ENCODE assay signal across 16 mouse cellular contexts in the genomic region with DNA sequence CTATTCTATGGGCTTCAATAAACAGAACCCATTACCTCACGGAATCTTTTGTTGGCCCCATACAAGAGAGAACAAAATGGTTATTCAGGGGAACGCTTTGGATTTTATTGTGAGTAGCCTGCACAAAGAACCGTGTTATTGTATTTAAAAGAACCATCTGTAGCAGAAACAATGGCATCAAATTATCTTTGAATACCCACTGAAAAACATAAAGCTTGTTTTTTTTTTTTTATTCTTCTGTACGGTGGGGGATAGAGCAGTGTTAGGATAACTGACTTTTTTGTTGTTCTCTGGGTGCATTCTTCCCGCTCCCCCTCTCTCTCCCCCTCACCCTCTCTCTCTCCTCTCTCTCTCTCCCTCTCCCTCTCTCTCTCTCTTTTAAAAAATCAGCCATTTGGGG. TPM values are rescaled to one million over a fixed set of nuclear protein-coding genes. Genes with fewer than 3 reads are reported as not detected.
A peak's percentile ranks its signal among the peaks of the same experiment; 100 is the strongest.
DNase-seq lines count a peak whose midpoint lies in the region; ATAC-seq and TF ChIP-seq lines count a peak whose summit lies in the region.
"Had no signal": no experiment of that assay in that cellular context is flagged by ENCODE, and none has a peak within 500 bp of the region (broad histone marks: within the 10 kb centered on the region; RNA-seq: fewer than 3 reads in every experiment).

No protein-coding gene starts in this region.

- no peaks in the 10 kb centered on the region for H3K27me3 ChIP-seq in forebrain, embryonic 13.5 days
- H3K27me3 ChIP-seq in hindbrain, postnatal 0 days (ENCODE audit: insufficient read depth, low read length), result no peaks in the 10 kb centered on the region
- peaks cover 27% of the 10 kb centered on the region for H3K27me3 ChIP-seq in neural tube, embryonic 15.5 days (replicated peaks)

- H3K9me3 ChIP-seq in forebrain, embryonic 13.5 days (replicated peaks), result no peaks in the 10 kb centered on the region
- H3K9me3 ChIP-seq in hindbrain, postnatal 0 days (ENCODE audit: low read length), result no peaks in the 10 kb centered on the region
- H3K9me3 ChIP-seq in neural tube, embryonic 15.5 days (replicated peaks), result no peaks in the 10 kb centered on the region

- no peaks in the 10 kb centered on the region for H3K36me3 ChIP-seq in forebrain, embryonic 13.5 days (ENCODE audit: poor library complexity, severe bottlenecking)
- no peaks in the 10 kb centered on the region for H3K36me3 ChIP-seq in hindbrain, postnatal 0 days (ENCODE audit: insufficient read depth, low read length)
- no peaks in the 10 kb centered on the region for H3K36me3 ChIP-seq in neural tube, embryonic 15.5 days
- H3K36me3 ChIP-seq: G1E had no signal

- H3K9ac ChIP-seq in forebrain, embryonic 13.5 days, result peak overlapping the region; percentile 84
- H3K9ac ChIP-seq in hindbrain, postnatal 0 days (replicated peaks; ENCODE audit: low read length), result peak overlapping the region; percentile 38; the same call in 1 of the 2 replicates
- H3K9ac ChIP-seq in neural tube, embryonic 15.5 days (replicated peaks), result no peak overlapping the region; the same call in 1 of the 2 replicates
- H3K9ac ChIP-seq: liver, postnatal 0 days had no signal

- H3K4me1 ChIP-seq in forebrain, embryonic 13.5 days, result peaks cover 61% of the 10 kb centered on the region
- peaks cover 4% of the 10 kb centered on the region; the same call in 1 of the 2 replicates for H3K4me1 ChIP-seq in hindbrain, postnatal 0 days (ENCODE audit: insufficient read depth, low read length)
- H3K4me1 ChIP-seq in neural tube, embryonic 15.5 days, result peaks cover 30% of the 10 kb centered on the region

- WGBS in forebrain, embryonic 13.5 days, result 2% methylated on average over 5 of the region's 5 CpGs
- 19% methylated on average over 5 of the region's 5 CpGs for WGBS in hindbrain, postnatal 0 days
- 5% methylated on average over 5 of the region's 5 CpGs for WGBS in neural tube, embryonic 15.5 days

- peak overlapping the region; percentile 53 for H3K4me3 ChIP-seq in layer of hippocampus, adult 2 months
- H3K4me3 ChIP-seq in forebrain, embryonic 13.5 days, result peak overlapping the region; percentile 49
- H3K4me3 ChIP-seq in hindbrain, postnatal 0 days (ENCODE audit: low read length), result peak overlapping the region; percentile 29
- H3K4me3 ChIP-seq in neural tube, embryonic 15.5 days (replicated peaks), result peak overlapping the region; percentile 29

- no peak for ATAC-seq in forebrain, embryonic 13.5 days
- no peak for ATAC-seq in hindbrain, postnatal 0 days
- no peak for ATAC-seq in neural tube, embryonic 15.5 days (ENCODE audit: low FRiP score)
- ATAC-seq: liver, postnatal 0 days had no signal

- intact Hi-C loops in heart, postnatal 10 days (cut with DNase I), result loop anchor here (5.0 to 10.0 kb wide), 2 partner anchors 313 to 681 kb away; no protein-coding TSS in a partner anchor

- peak overlapping the region; percentile 87 for H3K4me2 ChIP-seq in forebrain, embryonic 13.5 days
- peak overlapping the region; percentile 57 for H3K4me2 ChIP-seq in hindbrain, postnatal 0 days (ENCODE audit: low read depth, low read length)
- peak overlapping the region; percentile 55 for H3K4me2 ChIP-seq in neural tube, embryonic 15.5 days

- H3K27ac ChIP-seq in layer of hippocampus, adult 2 months, result peak overlapping the region; percentile 89
- H3K27ac ChIP-seq in forebrain, embryonic 13.5 days, result peak overlapping the region; percentile 89
- peak overlapping the region; percentile 74; the same call in 1 of the 2 replicates for H3K27ac ChIP-seq in hindbrain, postnatal 0 days
- peak overlapping the region; percentile 56; the same call in 1 of the 2 replicates for H3K27ac ChIP-seq in neural tube, embryonic 15.5 days (replicated peaks)

- TF ChIP-seq CTCF in layer of hippocampus, adult 2 months (conservative IDR thresholded peaks at IDR 0.05), result no peak
- no peak for TF ChIP-seq CTCF in hindbrain, postnatal 0 days (IDR thresholded peaks at IDR 0.05; ENCODE audit: low read depth)

- DNase-seq in layer of hippocampus, adult 2 months (ENCODE audit: low spot score in 2 of 2), result no peak
- DNase-seq in layer of hippocampus, adult 9-11 months, result no peak
- DNase-seq in hindbrain, postnatal 0 days (ENCODE audit: low spot score), result no peak
- DNase-seq in heart, postnatal 10 days, result no peak
- no peak for DNase-seq in heart, postnatal 4 days
- no peak for DNase-seq in lung, postnatal 4 days
- DNase-seq: B cell, adult 2 months; cerebellum, postnatal 36 days; liver, postnatal 0 days had no signal

RNA-seq across cellular contexts. Expression of a gene that starts 12.3 kb away (rescaled TPM):
- 10 to 100 TPM; 41.1 to 45.9 TPM for total RNA-seq in layer of hippocampus, adult 2 months (2021)
- polyA plus RNA-seq in forebrain, embryonic 13.5 days (2015; fragmentation: Nextera tagmentation; extraction: Ambion mirVana), result 41.3 and 48.4 TPM in 2 replicates
- total RNA-seq in hindbrain, postnatal 0 days (2014; rRNA removed), result 68.1 and 80.2 TPM in 2 replicates
- 22.6 and 26.3 TPM in 2 replicates for polyA plus RNA-seq in hindbrain, postnatal 0 days (2015; fragmentation: Nextera tagmentation; extraction: Ambion mirVana)
- polyA plus RNA-seq in neural tube, embryonic 15.5 days (2015; fragmentation: Nextera tagmentation; extraction: Ambion mirVana), result 11.1 and 13.4 TPM in 2 replicates
- under 1 TPM in 1 of 2 experiments, not detected in 1; 0.17 TPM for total RNA-seq in heart, postnatal 10 days (2021)
- total RNA-seq in heart, postnatal 4 days (2021), result not detected
- total RNA-seq: megakaryocyte, adult 5-6 weeks had no signal
- polyA plus RNA-seq: G1E; heart, postnatal 0 days; kidney, embryonic 14.5 days; liver, postnatal 0 days; spleen, adult 2 months had no signal

Comparison
In these comparisons a context has a peak if more than half of its experiments do, and no peak if none do; other contexts are left out.
1. RNA of a gene that starts 12.3 kb away (total RNA-seq): 68.1 to 80.2 TPM in hindbrain, postnatal 0 days and 41.1 to 45.9 TPM in layer of hippocampus, adult 2 months; 0.17 TPM in heart, postnatal 10 days and not detected in heart, postnatal 4 days; every median in the first group is over 10 times any median in the second.
2. Peak in every context shown above with its lines, with median percentiles within 50 percentile points of each other: H3K27ac ChIP-seq, H3K4me3 ChIP-seq and H3K4me2 ChIP-seq.